Mouse (Mus musculus): Measurements from ENCODE around the gene 4931414P19Rik. TPM values are rescaled to one million over a fixed set of nuclear protein-coding genes. Genes with fewer than 3 reads are reported as not detected.
A peak's percentile ranks its signal among the peaks of the same experiment; 100 is the strongest.

Gene 4931414P19Rik
- 12.2 TPM for polyA plus RNA-seq (2021)

GRCm38 (mm10) chr14:54605752-54606321 lies at the start of gene 4931414P19Rik:
Gene 4931414P19Rik, minus strand, starts transcription at chr14:54605993.
- CTCF ChIA-PET = interaction anchor here (0.8 to 1.2 kb wide), 2 partner anchors 13 to 36 kb away, joined by 3 read pairs; no protein-coding TSS in a partner anchor
- ATAC-seq = no peak

GRCm38 (mm10) chr14:54653496-54653895 lies 47.7 kb upstream of the 4931414P19Rik start:
- H3K27me3 ChIP-seq = no peaks in the 10 kb centered on the region
- ChIA-PET CTCF (interaction anchor here (1.0 to 2.0 kb wide), 2 partner anchors 16 to 187 kb away, joined by 3 to 7 read pairs; no protein-coding TSS in a partner anchor), POLR2A (no interaction called here)
- TF ChIP-seq CTCF (IDR thresholded peaks at IDR 0.05) = no peak
- ATAC-seq (peak; percentile 93), DNase-seq (ENCODE audit: low read depth, low spot score) (no peak)
- in situ Hi-C loops (cut with MboI; ENCODE audit: low pct_unique_long_range_greater_than_20kb) = loop anchor here (5.0 kb wide), 1 partner anchor 49 kb away; no protein-coding TSS in a partner anchor

More at GRCm38 (mm10) chr14:54605752-54606321, at the start of gene 4931414P19Rik:
- H3K27me3 ChIP-seq = no peaks in the 10 kb centered on the region
- TF ChIP-seq CTCF (IDR thresholded peaks at IDR 0.05) = no peak
- in situ Hi-C loops (cut with MboI; ENCODE audit: low pct_unique_long_range_greater_than_20kb) = no loop called here
- DNase-seq (ENCODE audit: low read depth, low spot score) = no peak
- POLR2A ChIA-PET = no interaction called here

DNA sequence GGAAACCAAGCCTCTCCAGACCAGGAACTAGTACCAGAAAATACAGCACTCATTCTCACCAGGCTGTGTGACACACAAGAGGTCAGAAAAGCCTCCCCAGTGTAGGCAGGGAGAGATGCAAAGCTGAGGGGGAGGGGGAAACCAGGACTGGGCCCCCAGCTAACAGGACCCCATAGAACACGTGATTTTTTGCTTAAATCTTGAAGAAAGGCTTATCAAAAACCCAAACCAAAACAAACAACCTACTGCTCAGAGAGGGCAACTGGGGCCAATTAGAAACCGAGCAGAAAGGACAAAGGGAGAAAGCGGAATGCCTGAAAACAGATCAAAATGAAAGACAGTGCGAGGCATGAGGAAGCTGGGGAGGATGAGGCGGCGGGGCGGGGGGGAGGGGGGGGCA lies 47.0 kb upstream of the 4931414P19Rik start:
- DNase-seq (ENCODE audit: low read depth, low spot score) = no peak
- ChIA-PET CTCF (interaction anchor here (2.0 kb wide), 1 partner anchor 17 kb away, joined by 7 read pairs; no protein-coding TSS in a partner anchor), POLR2A (no interaction called here)
- H3K27me3 ChIP-seq = no peaks in the 10 kb centered on the region
- no peak for ATAC-seq
- in situ Hi-C loops (cut with MboI; ENCODE audit: low pct_unique_long_range_greater_than_20kb) = loop anchor here (5.0 kb wide), 1 partner anchor 50 kb away; no protein-coding TSS in a partner anchor
- TF ChIP-seq CTCF (IDR thresholded peaks at IDR 0.05) = no peak

- in situ Hi-C loops (cut with MboI; ENCODE audit: low pct_unique_long_range_greater_than_20kb) = loop anchor here (5.0 kb wide), 1 partner anchor 51 kb away; no protein-coding TSS in a partner anchor
- TF ChIP-seq CTCF (IDR thresholded peaks at IDR 0.05) = no peak
- POLR2A ChIA-PET = interaction anchor here (0.7 to 1.3 kb wide), 2 partner anchors 9 to 90 kb away, joined by 3 to 4 read pairs; no protein-coding TSS in a partner anchor
- no peaks in the 10 kb centered on the region for H3K27me3 ChIP-seq
- no peak for ATAC-seq
- CTCF ChIA-PET = interaction anchor here (0.6 to 2.5 kb wide), 18 partner anchors 8 to 245 kb away, joined by 3 to 14 read pairs (median 5); partner anchors contain the start of genes 1700123O20Rik, Acin1 and Cdh24
- no peak for DNase-seq (ENCODE audit: low read depth, low spot score)
These were observed 45.8 kb upstream of the 4931414P19Rik start for GRCm38 (mm10) chr14:54651556-54651955.

- peak; percentile 46 for DNase-seq (ENCODE audit: low read depth, low spot score)
- TF ChIP-seq CTCF (IDR thresholded peaks at IDR 0.05) = no peak
- ChIA-PET POLR2A (interaction anchor here (1.3 kb wide), 1 partner anchor 10 kb away, joined by 4 read pairs; no protein-coding TSS in a partner anchor), CTCF (interaction anchor here (0.6 to 2.5 kb wide), 19 partner anchors 9 to 245 kb away, joined by 3 to 14 read pairs (median 5); partner anchors contain the start of genes 1700123O20Rik, Acin1 and Cdh24)
- H3K27me3 ChIP-seq = no peaks in the 10 kb centered on the region
- ATAC-seq = peak; percentile 73
- in situ Hi-C loops (cut with MboI; ENCODE audit: low pct_unique_long_range_greater_than_20kb) = loop anchor here (5.0 kb wide), 1 partner anchor 51 kb away; no protein-coding TSS in a partner anchor
These were observed 45.0 kb upstream of the 4931414P19Rik start for GRCm38 (mm10) chr14:54650621-54651454.

DNA sequence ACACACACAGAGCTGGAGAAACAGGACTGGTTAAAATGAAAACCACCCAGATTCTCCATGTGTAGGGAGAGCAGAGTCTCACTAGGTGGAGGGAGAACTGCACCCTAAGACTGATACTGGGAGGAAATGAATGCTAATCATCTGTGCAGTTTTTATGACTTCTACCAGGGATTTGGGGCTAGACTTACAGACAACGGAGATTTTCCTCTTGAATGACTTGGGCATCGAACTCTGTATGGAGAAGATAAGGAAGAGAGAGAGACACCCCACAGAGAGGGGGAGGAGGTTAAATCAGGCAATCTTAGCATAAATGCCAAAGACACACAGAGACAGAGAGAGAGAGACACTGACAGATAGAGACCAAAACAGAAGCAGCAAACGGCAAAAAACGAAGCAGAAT lies 42.1 kb upstream of the 4931414P19Rik start:
- ChIA-PET POLR2A (no interaction called here), CTCF (interaction anchor here (1.2 kb wide), 2 partner anchors 12 to 15 kb away, joined by 3 read pairs; no protein-coding TSS in a partner anchor)
- DNase-seq (ENCODE audit: low read depth, low spot score) (no peak), ATAC-seq (no peak)
- no peak for TF ChIP-seq CTCF (IDR thresholded peaks at IDR 0.05)
- H3K27me3 ChIP-seq = no peaks in the 10 kb centered on the region
- in situ Hi-C loops (cut with MboI; ENCODE audit: low pct_unique_long_range_greater_than_20kb) = loop anchor here (10.0 kb wide), 1 partner anchor 423 kb away; no protein-coding TSS in a partner anchor

- in situ Hi-C loops (cut with MboI; ENCODE audit: low pct_unique_long_range_greater_than_20kb) = loop anchor here (10.0 kb wide), 1 partner anchor 422 kb away; no protein-coding TSS in a partner anchor
- no peak for TF ChIP-seq CTCF (IDR thresholded peaks at IDR 0.05)
- ChIA-PET CTCF (interaction anchor here (0.8 to 1.4 kb wide), 5 partner anchors 15 to 119 kb away, joined by 3 to 4 read pairs (median 3); no protein-coding TSS in a partner anchor), POLR2A (no interaction called here)
- no peaks in the 10 kb centered on the region for H3K27me3 ChIP-seq
- ATAC-seq = no peak
- no peak for DNase-seq (ENCODE audit: low read depth, low spot score)
These were observed 41.3 kb upstream of the 4931414P19Rik start for GRCm38 (mm10) chr14:54646898-54647636.

DNA sequence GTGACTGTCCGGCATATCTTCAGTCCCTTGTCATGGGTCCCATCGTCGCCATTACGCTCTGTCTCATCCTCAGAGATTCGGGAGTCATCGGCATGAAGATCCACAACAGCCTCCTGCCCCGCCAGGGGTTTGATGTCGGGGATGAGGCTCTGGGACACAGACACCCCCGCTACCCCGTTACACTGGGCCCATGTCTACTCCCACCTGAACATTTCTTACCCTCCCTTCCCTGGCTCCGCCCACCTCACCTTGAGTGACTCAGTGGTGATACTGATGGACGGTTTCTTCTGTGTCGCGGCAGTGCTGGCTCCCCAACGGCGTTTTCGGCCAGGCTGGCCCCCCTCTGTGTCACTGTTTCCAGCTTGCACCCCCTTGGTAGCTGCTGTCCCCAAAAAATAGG lies 40.7 kb upstream of the 4931414P19Rik start:
- ATAC-seq = no peak
- H3K27me3 ChIP-seq = no peaks in the 10 kb centered on the region
- ChIA-PET CTCF (interaction anchor here (1.0 to 1.4 kb wide), 3 partner anchors 41 to 94 kb away, joined by 3 read pairs; no protein-coding TSS in a partner anchor), POLR2A (no interaction called here)
- TF ChIP-seq CTCF (IDR thresholded peaks at IDR 0.05) = no peak
- no peak for DNase-seq (ENCODE audit: low read depth, low spot score)
- in situ Hi-C loops (cut with MboI; ENCODE audit: low pct_unique_long_range_greater_than_20kb) = loop anchor here (10.0 kb wide), 1 partner anchor 422 kb away; no protein-coding TSS in a partner anchor

GRCm38 (mm10) chr14:54644294-54644693 lies 38.5 kb upstream of the 4931414P19Rik start:
- CTCF ChIA-PET = interaction anchor here (0.8 to 4.2 kb wide), 4 partner anchors 61 to 115 kb away, joined by 3 to 22 read pairs (median 3); no protein-coding TSS in a partner anchor
- POLR2A ChIA-PET = interaction anchor here (0.6 kb wide), 1 partner anchor 82 kb away, joined by 3 read pairs; no protein-coding TSS in a partner anchor
- in situ Hi-C loops (cut with MboI; ENCODE audit: low pct_unique_long_range_greater_than_20kb) = loop anchor here (5.0 to 10.0 kb wide), 2 partner anchors 117 to 419 kb away; no protein-coding TSS in a partner anchor
- ATAC-seq (peak; percentile 42), DNase-seq (ENCODE audit: low read depth, low spot score) (no peak)
- H3K27me3 ChIP-seq = no peaks in the 10 kb centered on the region
- no peak for TF ChIP-seq CTCF (IDR thresholded peaks at IDR 0.05)
